Mouse (Mus musculus): ENCODE results near the gene Mybl2. TPM values are rescaled to one million over a fixed set of nuclear protein-coding genes. Genes with fewer than 3 reads are reported as not detected.

Gene Mybl2
- total and polyA plus RNA-seq, 2 experiments: 0.09 to 0.31 TPM

GRCm38 (mm10) chr2:163073023-163073757, 18.7 kb downstream of the Mybl2 start:
- DNase-seq (ENCODE audit: extremely low read depth, low read depth, low spot score): no peak
- 97% methylated on average over 9 of the region's 9 CpGs for WGBS

GRCm38 (mm10) chr2:163074006-163074405, 19.5 kb downstream of the Mybl2 start:
- H3K4me3 ChIP-seq (ENCODE audit: insufficient read depth, low read depth, low read length): no peak overlapping the region
- no peaks in the 10 kb centered on the region for H3K36me3 ChIP-seq (ENCODE audit: control insufficient read depth, insufficient read depth, low read length)
- no peaks in the 10 kb centered on the region for H3K27me3 ChIP-seq (ENCODE audit: control insufficient read depth, insufficient read depth, low read length)
- 89% methylated on average over 7 of the region's 7 CpGs for WGBS
- no peak overlapping the region for H3K27ac ChIP-seq (replicated peaks; ENCODE audit: insufficient read depth, low read depth, low read length)
- H3K4me1 ChIP-seq (ENCODE audit: control insufficient read depth, insufficient read depth, low read length): no peaks in the 10 kb centered on the region
- no peak overlapping the region for H3K9ac ChIP-seq (ENCODE audit: low read depth, low read length)
- DNase-seq (ENCODE audit: extremely low read depth, low read depth, low spot score): no peak
- H3K79me2 ChIP-seq (ENCODE audit: control insufficient read depth, insufficient read depth, low read length): no peaks in the 10 kb centered on the region
- TF ChIP-seq POLR2A (IDR thresholded peaks at IDR 0.05; ENCODE audit: extremely low read depth, insufficient read depth, low read length) (no peak), CTCF (IDR thresholded peaks at IDR 0.05; ENCODE audit: low read depth, low read length) (no peak)

More at GRCm38 (mm10) chr2:163073023-163073757, 18.7 kb downstream of the Mybl2 start:
- H3K27ac ChIP-seq (replicated peaks; ENCODE audit: insufficient read depth, low read depth, low read length): no peak overlapping the region
- H3K27me3 ChIP-seq (ENCODE audit: control insufficient read depth, insufficient read depth, low read length): no peaks in the 10 kb centered on the region
- no peaks in the 10 kb centered on the region for H3K79me2 ChIP-seq (ENCODE audit: control insufficient read depth, insufficient read depth, low read length)
- no peak overlapping the region for H3K4me3 ChIP-seq (ENCODE audit: insufficient read depth, low read depth, low read length)
- TF ChIP-seq POLR2A (IDR thresholded peaks at IDR 0.05; ENCODE audit: extremely low read depth, insufficient read depth, low read length) (no peak), CTCF (IDR thresholded peaks at IDR 0.05; ENCODE audit: low read depth, low read length) (no peak)
- no peaks in the 10 kb centered on the region for H3K36me3 ChIP-seq (ENCODE audit: control insufficient read depth, insufficient read depth, low read length)
- no peak overlapping the region for H3K9ac ChIP-seq (ENCODE audit: low read depth, low read length)
- H3K4me1 ChIP-seq (ENCODE audit: control insufficient read depth, insufficient read depth, low read length): no peaks in the 10 kb centered on the region

GRCm38 (mm10) chr2:163074808-163075207, 20.3 kb downstream of the Mybl2 start:
- no peak for DNase-seq (ENCODE audit: extremely low read depth, low read depth, low spot score)
- no peaks in the 10 kb centered on the region for H3K27me3 ChIP-seq (ENCODE audit: control insufficient read depth, insufficient read depth, low read length)
- H3K9ac ChIP-seq (ENCODE audit: low read depth, low read length): no peak overlapping the region
- TF ChIP-seq POLR2A (IDR thresholded peaks at IDR 0.05; ENCODE audit: extremely low read depth, insufficient read depth, low read length) (no peak), CTCF (IDR thresholded peaks at IDR 0.05; ENCODE audit: low read depth, low read length) (no peak)
- 93% methylated on average over 12 of the region's 12 CpGs for WGBS
- H3K4me3 ChIP-seq (ENCODE audit: insufficient read depth, low read depth, low read length): no peak overlapping the region
- no peaks in the 10 kb centered on the region for H3K36me3 ChIP-seq (ENCODE audit: control insufficient read depth, insufficient read depth, low read length)
- H3K4me1 ChIP-seq (ENCODE audit: control insufficient read depth, insufficient read depth, low read length): no peaks in the 10 kb centered on the region
- no peak overlapping the region for H3K27ac ChIP-seq (replicated peaks; ENCODE audit: insufficient read depth, low read depth, low read length)
- H3K79me2 ChIP-seq (ENCODE audit: control insufficient read depth, insufficient read depth, low read length): no peaks in the 10 kb centered on the region

GRCm38 (mm10) chr2:163075234-163075633, 20.7 kb downstream of the Mybl2 start:
- Histone ChIP-seq H3K79me2 (ENCODE audit: control insufficient read depth, insufficient read depth, low read length) (no peaks in the 10 kb centered on the region), H3K27ac (replicated peaks; ENCODE audit: insufficient read depth, low read depth, low read length) (no peak overlapping the region), H3K4me3 (ENCODE audit: insufficient read depth, low read depth, low read length) (no peak overlapping the region), H3K27me3 (ENCODE audit: control insufficient read depth, insufficient read depth, low read length) (no peaks in the 10 kb centered on the region), H3K9ac (ENCODE audit: low read depth, low read length) (no peak overlapping the region), H3K36me3 (ENCODE audit: control insufficient read depth, insufficient read depth, low read length) (no peaks in the 10 kb centered on the region), H3K4me1 (ENCODE audit: control insufficient read depth, insufficient read depth, low read length) (no peaks in the 10 kb centered on the region)
- TF ChIP-seq POLR2A (IDR thresholded peaks at IDR 0.05; ENCODE audit: extremely low read depth, insufficient read depth, low read length) (no peak), CTCF (IDR thresholded peaks at IDR 0.05; ENCODE audit: low read depth, low read length) (no peak)
- 92% methylated on average over 3 of the region's 3 CpGs for WGBS
- DNase-seq (ENCODE audit: extremely low read depth, low read depth, low spot score): no peak

GRCm38 (mm10) chr2:163079041-163079440, 24.6 kb downstream of the Mybl2 start:
- Histone ChIP-seq H3K79me2 (ENCODE audit: control insufficient read depth, insufficient read depth, low read length) (no peaks in the 10 kb centered on the region), H3K27me3 (ENCODE audit: control insufficient read depth, insufficient read depth, low read length) (no peaks in the 10 kb centered on the region), H3K36me3 (ENCODE audit: control insufficient read depth, insufficient read depth, low read length) (no peaks in the 10 kb centered on the region), H3K4me3 (ENCODE audit: insufficient read depth, low read depth, low read length) (no peak overlapping the region), H3K9ac (ENCODE audit: low read depth, low read length) (no peak overlapping the region), H3K4me1 (ENCODE audit: control insufficient read depth, insufficient read depth, low read length) (no peaks in the 10 kb centered on the region), H3K27ac (replicated peaks; ENCODE audit: insufficient read depth, low read depth, low read length) (no peak overlapping the region)
- WGBS: 96% methylated on average over 4 of the region's 4 CpGs
- no peak for DNase-seq (ENCODE audit: extremely low read depth, low read depth, low spot score)
- TF ChIP-seq CTCF (IDR thresholded peaks at IDR 0.05; ENCODE audit: low read depth, low read length): no peak
- TF ChIP-seq POLR2A (IDR thresholded peaks at IDR 0.05; ENCODE audit: extremely low read depth, insufficient read depth, low read length): no peak

- TF ChIP-seq POLR2A (IDR thresholded peaks at IDR 0.05; ENCODE audit: extremely low read depth, insufficient read depth, low read length) (no peak), CTCF (IDR thresholded peaks at IDR 0.05; ENCODE audit: low read depth, low read length) (no peak)
These were observed 28.1 kb downstream of the Mybl2 start for GRCm38 (mm10) chr2:163082591-163082990.

More at GRCm38 (mm10) chr2:163082591-163082990, 28.1 kb downstream of the Mybl2 start:
- H3K36me3 ChIP-seq (ENCODE audit: control insufficient read depth, insufficient read depth, low read length): no peaks in the 10 kb centered on the region
- no peak overlapping the region for H3K27ac ChIP-seq (replicated peaks; ENCODE audit: insufficient read depth, low read depth, low read length)
- no peaks in the 10 kb centered on the region for H3K79me2 ChIP-seq (ENCODE audit: control insufficient read depth, insufficient read depth, low read length)
- H3K27me3 ChIP-seq (ENCODE audit: control insufficient read depth, insufficient read depth, low read length): no peaks in the 10 kb centered on the region
- no peak for DNase-seq (ENCODE audit: extremely low read depth, low read depth, low spot score)
- no peak overlapping the region for H3K9ac ChIP-seq (ENCODE audit: low read depth, low read length)
- H3K4me1 ChIP-seq (ENCODE audit: control insufficient read depth, insufficient read depth, low read length): no peaks in the 10 kb centered on the region
- WGBS: 80% methylated on average over 5 of the region's 5 CpGs
- no peak overlapping the region for H3K4me3 ChIP-seq (ENCODE audit: insufficient read depth, low read depth, low read length)

Measured in liver, adult 2 months (tissue).